13 mouse cellular contexts compared by ENCODE assay signal in the genomic region with DNA sequence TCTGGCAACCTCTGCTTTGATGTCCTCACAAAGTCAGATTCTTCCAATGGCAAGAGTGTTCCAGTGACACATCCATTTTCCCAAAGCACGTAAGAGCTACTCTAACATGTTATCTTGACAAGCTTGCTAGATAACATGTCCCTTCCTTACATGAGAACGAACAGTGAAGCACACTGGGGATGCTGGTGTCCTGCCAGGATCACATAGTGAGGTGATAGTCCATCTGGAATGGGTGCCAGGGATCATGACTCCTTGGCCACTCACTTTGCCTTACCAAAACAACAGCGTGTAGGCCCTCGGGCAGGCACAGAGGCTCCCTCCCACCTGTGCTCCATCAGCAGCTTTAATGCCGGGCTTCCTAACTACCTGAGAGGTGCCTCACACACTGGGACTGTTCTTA.
"Had no signal": no experiment of that assay in that cellular context is flagged by ENCODE, and none has a peak within 500 bp of the region (broad histone marks: within the 10 kb centered on the region; RNA-seq: fewer than 3 reads in every experiment).

No protein-coding gene starts in this region.

- H3K27ac ChIP-seq: intestine, embryonic 15.5 days; layer of hippocampus, adult 2 months; limb, embryonic 10.5 days; limb, embryonic 13.5 days; liver, embryonic 15.5 days had no signal

- H3K9me3 ChIP-seq: intestine, embryonic 15.5 days; limb, embryonic 10.5 days; limb, embryonic 13.5 days; liver, embryonic 15.5 days had no signal

- H3K27me3 ChIP-seq: intestine, embryonic 15.5 days; limb, embryonic 13.5 days; liver, embryonic 15.5 days had no signal

- H3K4me1 ChIP-seq: limb, embryonic 10.5 days had no signal

- H3K4me2 ChIP-seq: intestine, embryonic 15.5 days; limb, embryonic 13.5 days; liver, embryonic 15.5 days; midbrain, embryonic 11.5 days had no signal

- H3K9ac ChIP-seq: intestine, embryonic 15.5 days; limb, embryonic 13.5 days; liver, embryonic 15.5 days had no signal

- DNase-seq: kidney, postnatal 10 days; layer of hippocampus, adult 9-11 months; liver; lung, adult 2 months; lung, postnatal 14 days; midbrain, embryonic 14.5 days; thymus, postnatal 25 days had no signal

- ATAC-seq: intestine, embryonic 15.5 days had no signal

- H3K4me3 ChIP-seq: intestine, embryonic 15.5 days; layer of hippocampus, adult 2 months; limb, embryonic 10.5 days; limb, embryonic 13.5 days; liver, embryonic 15.5 days had no signal
